Mouse (Mus musculus) limb, embryonic 10.5 days (tissue): Measurements from ENCODE around the gene Prr15. TPM values are rescaled to one million over a fixed set of nuclear protein-coding genes. Genes with fewer than 3 reads are reported as not detected.

Experiments
- DNase-seq: peaks from one replicate; pipeline ENCODE4 v3.0.0-alpha.2; 2017; ENCODE audit warnings: low spot score
- H3K27ac ChIP-seq: fragments of 300-500 bp; sonication (generic); 2 replicates; pipeline ENCODE4 v1.5.1; 2016; ENCODE audit warnings: mild to moderate bottlenecking
- H3K27me3 ChIP-seq: fragments of 300-500 bp; sonication (generic); 2 replicates; pipeline ENCODE4 v1.6.1; 2016; ENCODE audit warnings: low read depth, mild to moderate bottlenecking; ENCODE audit not compliant: poor library complexity, severe bottlenecking
- H3K36me3 ChIP-seq: fragments of 300-500 bp; sonication (generic); 2 replicates; pipeline ENCODE4 v1.6.1; 2016; ENCODE audit warnings: mild to moderate bottlenecking, moderate library complexity
- H3K4me1 ChIP-seq: fragments of 300-500 bp; sonication (generic); 2 replicates; pipeline ENCODE4 v1.6.1; 2016
- H3K4me3 ChIP-seq: fragments of 300-500 bp; sonication (generic); 2 replicates; pipeline ENCODE4 v1.5.1; 2016; ENCODE audit warnings: mild to moderate bottlenecking, moderate library complexity
- H3K9me3 ChIP-seq: fragments of 300-500 bp; sonication (generic); replicated peaks from 2 replicates; pipeline ENCODE4 v1.6.1; 2016; ENCODE audit warnings: mild to moderate bottlenecking
- WGBS: fragments of 180-500 bp; shearing (Covaris S2); methylation state at CpG from one replicate; pipeline ENCODE4 v1.1.7; 2016; 5-methylcytosine and 5-hydroxymethylcytosine counted together
- polyA plus RNA-seq: library from polyadenylated mRNA; unstranded; fragments of >200 nt; fragmentation: Nextera tagmentation; extraction: Ambion mirVana; gene quantifications from 2 replicates; pipeline ENCODE4 v1.2.1, GENCODE M21; 2016

Gene Prr15
- polyA plus RNA-seq, 1 experiment from 2014 or later = 0.15 TPM

DNA sequence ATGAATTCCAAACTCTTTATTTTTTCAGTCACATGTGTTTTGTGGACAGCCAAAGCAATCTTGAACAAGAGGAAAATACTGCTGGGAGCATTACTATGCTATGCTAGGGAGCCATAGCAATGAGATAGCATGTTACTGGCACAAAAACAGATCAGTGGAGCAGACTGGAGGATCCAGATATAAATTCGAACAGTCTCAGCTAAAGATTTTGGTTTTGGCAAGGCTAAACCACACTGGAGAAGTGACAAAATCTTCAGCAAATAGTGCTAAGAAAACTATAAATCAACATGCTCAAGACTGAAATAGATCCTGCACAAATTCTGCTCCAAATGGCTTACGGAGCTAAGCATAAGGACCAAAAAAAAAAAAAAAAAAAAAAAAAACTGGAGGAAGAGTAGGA, 12.6 kb upstream of the Prr15 start:
- Histone ChIP-seq H3K27ac (no peak overlapping the region), H3K4me1 (no peaks in the 10 kb centered on the region), H3K9me3 (no peaks in the 10 kb centered on the region), H3K4me3 (no peak overlapping the region), H3K36me3 (no peaks in the 10 kb centered on the region), H3K27me3 (0 out of 2 replicates have a peak, but pooled peaks cover 5% of the 10 kb centered on the region)
- 91% methylated on average over 2 of the region's 2 CpGs for WGBS
- DNase-seq = no peak

DNA sequence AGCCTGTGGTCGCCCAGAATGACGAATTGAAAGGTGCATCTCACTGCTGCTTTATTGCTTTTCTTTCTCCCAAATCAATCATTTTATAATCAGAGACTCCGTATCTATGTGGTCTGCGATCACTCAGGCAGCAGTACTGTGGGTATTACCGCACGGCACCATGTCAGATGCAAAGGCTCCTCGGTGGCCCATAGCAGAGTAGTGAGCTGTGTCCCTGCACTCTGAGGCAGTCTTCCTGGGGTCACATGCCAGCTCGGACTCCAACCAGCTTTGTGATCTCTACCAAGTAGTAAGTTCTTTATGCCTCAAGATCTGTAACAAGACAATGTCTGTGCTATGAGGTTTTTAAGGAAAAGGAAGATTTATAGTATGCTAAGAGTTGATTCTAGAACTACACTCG, 7.0 kb upstream of the Prr15 start:
- no peaks in the 10 kb centered on the region for H3K36me3 ChIP-seq
- no peaks in the 10 kb centered on the region for H3K9me3 ChIP-seq
- no peak overlapping the region for H3K27ac ChIP-seq
- DNase-seq = no peak
- H3K4me1 ChIP-seq = no peaks in the 10 kb centered on the region
- no peak overlapping the region for H3K4me3 ChIP-seq
- H3K27me3 ChIP-seq = 0 out of 2 replicates have a peak, but pooled peaks cover 8% of the 10 kb centered on the region
- WGBS = 91% methylated on average over 9 of the region's 9 CpGs

DNA sequence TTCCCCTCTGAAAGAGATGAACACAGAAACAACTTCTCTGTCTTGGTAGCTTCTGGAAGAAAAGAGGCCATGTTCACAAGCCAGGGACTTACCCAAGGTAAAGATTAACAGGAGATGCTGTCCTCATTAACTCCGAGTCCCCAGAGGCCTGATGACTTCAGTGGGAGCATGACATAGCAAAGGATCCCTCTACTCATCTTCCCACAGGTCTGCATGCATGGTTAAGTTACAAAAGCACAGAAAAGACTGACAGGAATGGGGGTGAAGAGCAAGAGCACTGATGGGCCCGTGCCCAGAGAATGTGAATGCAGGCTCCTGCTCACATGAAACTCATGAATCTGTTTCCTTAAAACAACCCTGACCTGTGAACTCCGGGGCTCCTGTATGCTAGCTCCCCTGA, 6.4 kb upstream of the Prr15 start:
- no peak for DNase-seq
- Histone ChIP-seq H3K9me3 (no peaks in the 10 kb centered on the region), H3K4me3 (no peak overlapping the region), H3K27ac (no peak overlapping the region), H3K36me3 (no peaks in the 10 kb centered on the region), H3K27me3 (peaks cover 12% of the 10 kb centered on the region), H3K4me1 (no peaks in the 10 kb centered on the region)
- 83% methylated on average over 3 of the region's 3 CpGs for WGBS

DNA sequence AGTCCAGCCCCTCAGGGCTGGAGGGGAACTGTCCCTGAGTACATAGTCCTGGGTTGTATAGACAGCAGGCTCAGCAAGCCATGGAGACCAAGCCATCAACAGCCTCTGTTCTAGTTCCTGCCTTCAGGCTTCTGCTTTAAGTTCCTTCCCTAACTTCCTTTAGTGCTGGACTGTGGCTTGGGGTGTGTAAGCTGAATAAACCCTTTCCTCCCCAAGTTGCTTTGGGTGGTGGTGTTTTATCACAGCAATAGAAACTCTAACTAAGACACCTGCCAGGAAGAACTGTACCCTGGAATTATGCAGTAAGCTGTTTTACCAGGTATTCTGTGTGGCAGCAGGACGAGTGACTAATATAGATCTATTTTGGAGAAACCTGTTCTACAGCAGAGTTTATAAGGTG, 5.4 kb upstream of the Prr15 start:
- Histone ChIP-seq H3K27me3 (peaks cover 23% of the 10 kb centered on the region), H3K36me3 (no peaks in the 10 kb centered on the region), H3K4me1 (no peaks in the 10 kb centered on the region), H3K9me3 (no peaks in the 10 kb centered on the region), H3K4me3 (no peak overlapping the region), H3K27ac (no peak overlapping the region)
- 84% methylated on average over 1 of the region's 1 CpGs for WGBS
- DNase-seq = no peak

DNA sequence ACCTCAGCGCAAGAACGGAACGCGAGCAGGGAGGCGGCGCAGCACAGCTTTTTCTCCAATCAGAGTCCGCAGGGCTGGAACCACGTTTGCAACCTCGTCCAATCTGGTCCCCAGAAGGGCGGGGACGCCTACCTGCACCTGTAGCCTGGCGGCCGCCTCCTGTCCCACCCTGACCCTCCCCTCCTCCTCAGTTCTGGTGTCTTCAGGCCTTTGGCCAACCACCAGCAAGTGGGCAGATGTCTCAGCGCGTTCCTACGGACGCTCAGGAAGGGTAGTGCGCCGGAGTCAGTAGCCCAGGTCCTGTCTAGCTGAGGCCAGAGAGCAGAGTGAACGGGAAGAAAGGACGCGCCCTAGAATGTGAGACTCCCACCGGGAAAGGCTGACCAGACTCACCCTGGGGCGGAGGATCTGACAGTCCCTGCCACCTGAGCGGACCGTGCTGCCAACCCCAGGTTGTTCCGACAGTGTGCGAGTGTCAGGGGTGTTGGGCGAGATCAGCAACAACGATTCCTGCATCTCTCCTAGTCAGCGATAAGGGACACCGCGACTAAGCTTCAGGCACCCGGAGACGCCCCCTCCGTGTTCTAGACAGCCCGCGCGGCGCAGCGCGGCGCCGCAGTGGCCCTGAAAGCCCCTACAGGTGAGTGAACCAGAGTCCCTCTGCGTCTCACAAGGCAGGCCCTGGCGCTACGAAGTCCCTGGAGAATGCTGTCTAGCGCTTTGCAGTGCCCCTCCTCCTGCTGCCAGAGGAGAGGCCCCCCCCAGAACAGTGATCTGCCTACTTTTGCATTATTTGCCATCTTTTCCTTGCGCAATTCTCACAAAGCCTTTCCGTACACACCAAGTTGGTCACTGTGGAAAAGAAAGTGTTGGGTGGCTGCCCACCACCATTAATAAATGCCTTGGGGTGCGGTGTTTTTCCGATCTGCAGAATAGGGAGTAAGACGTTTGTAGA, 1.3 kb downstream of the Prr15 start:
- H3K9me3 ChIP-seq = no peaks in the 10 kb centered on the region
- peak; percentile 70 for DNase-seq
- under 1% methylated on average over 53 of the region's 53 CpGs for WGBS
- H3K36me3 ChIP-seq = no peaks in the 10 kb centered on the region
- H3K4me3 ChIP-seq = peak overlapping the region; percentile 55
- no peak overlapping the region for H3K27ac ChIP-seq
- H3K4me1 ChIP-seq = peaks cover 21% of the 10 kb centered on the region
- peaks cover 70% of the 10 kb centered on the region for H3K27me3 ChIP-seq

DNA sequence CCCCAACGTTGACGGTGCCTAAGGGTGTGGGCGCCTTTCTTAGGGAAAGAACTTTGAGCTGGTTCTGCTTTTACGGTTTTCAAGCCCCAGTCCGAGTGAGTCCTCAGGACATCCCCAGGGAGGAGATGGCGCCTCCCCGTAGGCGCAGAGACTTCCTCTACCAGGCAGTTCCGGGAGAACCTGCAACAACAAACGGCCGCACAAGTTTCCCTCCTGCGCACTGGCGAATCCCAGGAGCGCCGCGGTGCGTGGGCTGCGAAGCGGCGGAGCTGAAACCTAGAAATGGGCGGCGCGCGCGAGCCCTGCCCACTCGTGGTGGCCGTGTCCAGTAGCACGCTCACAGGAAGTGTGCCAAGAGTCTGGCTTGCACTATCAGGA, 2.0 kb downstream of the Prr15 start:
- H3K36me3 ChIP-seq = no peaks in the 10 kb centered on the region
- H3K4me1 ChIP-seq = peaks cover 21% of the 10 kb centered on the region
- peak overlapping the region; percentile 55 for H3K4me3 ChIP-seq
- WGBS = 2% methylated on average over 28 of the region's 28 CpGs
- peaks cover 70% of the 10 kb centered on the region for H3K27me3 ChIP-seq
- no peaks in the 10 kb centered on the region for H3K9me3 ChIP-seq
- peak; percentile 56 for DNase-seq
- H3K27ac ChIP-seq = peak overlapping the region; percentile 59

DNA sequence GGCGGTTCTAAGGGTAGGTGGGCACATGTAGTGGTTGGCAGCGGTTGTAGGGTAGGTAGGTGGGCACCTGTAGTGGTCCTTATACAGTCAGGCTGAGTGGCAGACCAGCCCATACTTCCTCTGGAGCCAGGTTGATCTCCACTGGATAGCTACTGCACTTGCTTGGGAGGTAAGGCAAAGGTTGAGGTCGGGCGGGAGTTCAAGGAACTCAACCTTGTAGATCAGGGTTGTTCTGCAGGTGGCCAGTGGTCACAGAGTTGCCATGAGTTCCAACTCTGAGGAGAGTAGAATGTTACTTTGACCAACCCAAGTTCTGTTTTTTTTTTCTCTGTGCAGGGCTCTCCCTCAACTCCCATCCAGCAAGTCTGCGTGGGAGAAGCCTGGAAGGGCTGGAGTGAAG, 3.1 kb downstream of the Prr15 start:
- no peak for DNase-seq
- Histone ChIP-seq H3K4me1 (peaks cover 29% of the 10 kb centered on the region), H3K27ac (no peak overlapping the region), H3K4me3 (no peak overlapping the region), H3K9me3 (no peaks in the 10 kb centered on the region), H3K27me3 (peaks cover 73% of the 10 kb centered on the region), H3K36me3 (no peaks in the 10 kb centered on the region)
- 91% methylated on average over 5 of the region's 5 CpGs for WGBS

DNA sequence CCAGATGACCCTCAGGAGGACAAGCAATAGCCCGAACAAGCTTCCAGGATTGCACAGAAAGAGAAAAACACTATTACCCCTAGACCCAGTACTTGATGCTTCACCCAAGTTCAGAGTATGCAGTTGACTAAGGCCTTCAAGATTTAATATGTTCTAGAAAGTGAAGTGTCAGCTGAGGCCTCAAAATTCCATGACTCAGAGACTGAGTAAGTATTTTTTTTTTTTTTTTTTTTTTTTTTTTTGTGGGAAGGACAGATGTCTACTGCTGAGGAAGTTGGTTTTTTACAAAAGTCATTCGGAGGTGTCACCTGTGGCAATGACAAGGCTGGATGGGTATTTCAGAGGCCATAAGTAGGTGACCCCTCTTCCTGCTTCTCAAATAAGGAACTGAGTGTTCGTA, 4.0 kb downstream of the Prr15 start:
- H3K4me1 ChIP-seq = peaks cover 34% of the 10 kb centered on the region
- no peaks in the 10 kb centered on the region for H3K36me3 ChIP-seq
- 83% methylated on average over 3 of the region's 3 CpGs for WGBS
- no peak overlapping the region for H3K4me3 ChIP-seq
- H3K9me3 ChIP-seq = no peaks in the 10 kb centered on the region
- H3K27me3 ChIP-seq = peaks cover 65% of the 10 kb centered on the region
- no peak for DNase-seq
- H3K27ac ChIP-seq = no peak overlapping the region

DNA sequence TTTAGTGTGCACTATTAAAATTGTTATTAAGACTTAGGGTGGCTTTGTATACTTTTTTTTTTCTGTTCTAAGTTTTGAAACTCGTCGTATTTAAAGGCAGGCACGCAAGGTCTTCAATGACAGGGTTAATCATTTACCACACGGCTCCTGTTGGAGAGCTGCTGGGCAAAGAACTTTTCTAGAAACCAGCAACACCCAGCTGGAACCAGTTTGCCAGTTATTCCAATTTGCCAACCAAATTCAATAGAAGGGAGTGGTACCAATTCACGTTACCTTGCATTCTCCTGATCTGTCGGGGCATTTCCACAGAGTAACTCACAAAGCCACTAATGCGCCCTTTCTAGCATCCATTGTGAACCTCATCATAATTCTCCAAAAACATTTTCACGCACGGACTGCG, 4.5 kb downstream of the Prr15 start:
- no peaks in the 10 kb centered on the region for H3K9me3 ChIP-seq
- H3K36me3 ChIP-seq = no peaks in the 10 kb centered on the region
- no peak overlapping the region for H3K4me3 ChIP-seq
- no peak for DNase-seq
- H3K27me3 ChIP-seq = peaks cover 61% of the 10 kb centered on the region
- H3K4me1 ChIP-seq = peaks cover 34% of the 10 kb centered on the region
- 92% methylated on average over 10 of the region's 10 CpGs for WGBS
- no peak overlapping the region for H3K27ac ChIP-seq

DNA sequence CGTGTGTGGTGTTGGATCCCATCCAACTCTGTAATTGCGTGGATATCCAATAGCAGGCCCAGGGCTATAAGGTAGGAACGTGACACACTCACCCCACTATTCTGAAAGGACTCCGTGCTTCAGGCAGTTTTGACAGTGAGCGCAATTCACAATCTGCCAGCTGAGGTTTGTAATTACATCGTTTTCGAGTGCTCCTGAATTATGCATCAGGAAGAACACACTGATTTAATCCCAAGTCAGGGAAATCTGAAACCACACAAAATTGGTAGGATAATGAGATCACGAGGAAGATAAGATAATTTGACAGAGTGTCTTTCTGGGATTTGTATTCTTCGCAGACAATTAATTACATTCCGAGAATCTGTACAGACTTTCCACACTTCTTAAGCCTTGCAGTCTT, 6.1 kb downstream of the Prr15 start:
- peaks cover 52% of the 10 kb centered on the region for H3K27me3 ChIP-seq
- no peaks in the 10 kb centered on the region for H3K9me3 ChIP-seq
- no peaks in the 10 kb centered on the region for H3K36me3 ChIP-seq
- H3K4me3 ChIP-seq = no peak overlapping the region
- WGBS = 78% methylated on average over 10 of the region's 10 CpGs
- DNase-seq = no peak
- no peak overlapping the region for H3K27ac ChIP-seq
- H3K4me1 ChIP-seq = peaks cover 26% of the 10 kb centered on the region

DNA sequence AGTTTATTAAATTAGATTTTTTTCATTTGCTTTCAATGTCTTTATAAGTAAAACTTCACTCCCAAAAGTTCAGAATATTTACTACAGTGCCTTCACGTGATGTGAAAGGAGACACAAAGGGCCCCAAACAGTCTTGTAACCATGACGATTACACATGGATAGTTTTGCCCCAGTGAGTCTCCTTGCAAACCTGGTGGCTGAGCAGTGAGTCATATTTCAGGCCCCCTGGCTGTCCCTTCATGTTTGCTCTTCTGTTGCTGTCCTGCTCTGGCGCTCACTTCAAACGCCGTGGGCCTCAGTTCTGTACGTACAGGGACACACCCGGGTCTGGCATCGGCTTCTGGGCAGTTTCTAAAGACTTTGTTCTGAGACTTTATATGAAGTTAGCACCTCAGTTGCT, 6.6 kb downstream of the Prr15 start:
- Histone ChIP-seq H3K9me3 (no peaks in the 10 kb centered on the region), H3K4me1 (peaks cover 22% of the 10 kb centered on the region), H3K4me3 (no peak overlapping the region), H3K27me3 (peaks cover 47% of the 10 kb centered on the region), H3K36me3 (no peaks in the 10 kb centered on the region), H3K27ac (no peak overlapping the region)
- 76% methylated on average over 8 of the region's 8 CpGs for WGBS
- no peak for DNase-seq

DNA sequence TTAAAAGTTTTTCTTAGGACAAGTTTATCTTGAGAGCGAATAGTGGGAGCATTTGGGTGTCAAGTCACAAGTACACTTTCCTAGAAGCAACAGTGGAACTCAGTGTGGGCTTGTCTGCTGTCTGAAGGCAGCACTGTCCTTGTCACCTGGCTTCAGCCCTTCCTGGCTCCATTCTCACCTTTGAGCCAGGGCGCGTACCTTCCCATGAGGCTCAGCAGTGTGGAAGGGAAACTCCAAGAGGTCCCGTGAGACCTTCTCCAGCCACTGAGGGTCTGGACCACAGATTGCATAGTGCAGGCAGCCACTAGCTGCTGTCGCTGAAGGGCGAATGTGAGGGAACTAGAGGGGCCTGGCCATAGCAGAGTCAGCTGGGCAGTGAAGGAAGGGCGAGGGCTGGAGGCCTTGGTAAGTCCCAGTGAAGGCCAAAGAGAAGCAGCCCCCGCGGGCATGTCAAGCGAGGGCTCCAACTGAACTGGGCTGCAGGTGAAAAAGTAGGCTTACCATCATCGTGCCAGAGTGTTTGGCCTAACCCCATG, 7.5 kb downstream of the Prr15 start:
- no peak for DNase-seq
- H3K36me3 ChIP-seq = no peaks in the 10 kb centered on the region
- 53% methylated on average over 11 of the region's 11 CpGs for WGBS
- H3K27ac ChIP-seq = no peak overlapping the region
- H3K4me1 ChIP-seq = peaks cover 13% of the 10 kb centered on the region
- peaks cover 37% of the 10 kb centered on the region for H3K27me3 ChIP-seq
- H3K4me3 ChIP-seq = no peak overlapping the region
- H3K9me3 ChIP-seq = no peaks in the 10 kb centered on the region

DNA sequence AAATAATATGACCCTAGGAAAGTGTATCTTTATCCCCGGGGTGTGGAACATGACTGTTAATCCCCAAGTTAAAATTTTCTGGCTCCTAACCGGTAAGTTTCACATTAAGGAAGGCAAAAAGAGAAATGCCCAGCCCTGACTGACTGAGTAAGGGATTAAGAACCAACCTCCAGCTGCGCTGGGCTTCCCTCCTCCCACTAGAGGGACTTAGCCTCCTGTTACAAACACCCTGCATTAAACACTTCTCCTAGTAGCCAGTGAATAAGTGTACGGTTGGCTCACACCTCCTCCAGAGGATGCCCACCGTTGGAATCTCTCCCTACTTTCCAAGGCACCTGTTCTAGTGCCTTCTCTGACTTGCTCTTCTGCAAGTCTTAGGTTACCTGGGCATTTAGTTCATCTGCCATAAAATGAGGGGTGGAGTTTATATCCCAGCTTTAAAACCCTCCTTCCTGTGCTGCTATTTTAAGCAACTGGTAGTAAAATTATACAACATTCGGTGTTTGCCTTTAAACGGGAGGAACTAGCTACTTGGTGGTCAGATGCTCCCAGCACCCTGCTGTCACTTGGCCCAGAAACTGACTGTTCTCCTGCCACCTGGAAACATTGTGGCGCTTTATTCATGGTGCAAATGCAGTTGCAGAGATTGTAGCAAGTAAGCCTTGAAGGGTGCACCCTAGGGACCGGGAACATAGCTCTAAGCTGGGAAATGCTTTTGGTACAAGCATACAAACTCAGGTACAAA, 8.2 kb downstream of the Prr15 start:
- no peak overlapping the region for H3K4me3 ChIP-seq
- DNase-seq = no peak
- H3K36me3 ChIP-seq = no peaks in the 10 kb centered on the region
- H3K27me3 ChIP-seq = peaks cover 31% of the 10 kb centered on the region
- peaks cover 13% of the 10 kb centered on the region for H3K4me1 ChIP-seq
- 43% methylated on average over 9 of the region's 9 CpGs for WGBS
- no peaks in the 10 kb centered on the region for H3K9me3 ChIP-seq
- H3K27ac ChIP-seq = no peak overlapping the region
